Mouse (Mus musculus) embryonic facial prominence, embryonic 11.5 days (tissue): Measurements from ENCODE around the gene Poll. TPM values are rescaled to one million over a fixed set of nuclear protein-coding genes. Genes with fewer than 3 reads are reported as not detected.
"Not testable (repeated sequence)": the region's sequence is repeated elsewhere in the genome, so short reads cannot be mapped to it uniquely, and the experiment has no call there.

Experiments
- ATAC-seq: fragments of 200-750 bp; cut with Nextera tagmentation; replicated peaks from 2 replicates; pipeline ENCODE4 v1.8.0; 2017; ENCODE audit warnings: low read depth; ENCODE audit not compliant: insufficient number of reproducible peaks, low FRiP score, low TSS enrichment
- DNase-seq: peaks from one replicate; pipeline ENCODE4 v3.0.0-alpha.2; 2015; ENCODE audit warnings: low spot score
- H3K27ac ChIP-seq: fragments of 300-500 bp; sonication (generic); replicated peaks from 2 replicates; pipeline ENCODE4 v1.5.1; 2014; ENCODE audit warnings: mild to moderate bottlenecking, low read depth, low read length, control low read depth
- H3K27me3 ChIP-seq: fragments of 300-500 bp; sonication (generic); 2 replicates; pipeline ENCODE4 v1.6.1; 2014; ENCODE audit warnings: mild to moderate bottlenecking, low read length, moderate library complexity, mixed read lengths; ENCODE audit not compliant: control insufficient read depth, insufficient read depth
- H3K36me3 ChIP-seq: fragments of 300-500 bp; sonication (generic); replicated peaks from 2 replicates; pipeline ENCODE4 v1.6.1; 2014; ENCODE audit warnings: low read depth, mild to moderate bottlenecking, low read length, moderate library complexity, mixed read lengths; ENCODE audit not compliant: control insufficient read depth, insufficient read depth
- H3K4me1 ChIP-seq: fragments of 300-500 bp; sonication (generic); 2 replicates; pipeline ENCODE4 v1.6.1; 2014; ENCODE audit warnings: low read length, mixed read lengths; ENCODE audit not compliant: control insufficient read depth, insufficient read depth
- H3K4me2 ChIP-seq: fragments of 300-500 bp; sonication (generic); 2 replicates; pipeline ENCODE4 v1.6.1; 2014; ENCODE audit warnings: low read depth, mild to moderate bottlenecking, control low read depth, low read length, moderate library complexity
- H3K4me3 ChIP-seq: fragments of 300-500 bp; sonication (generic); 2 replicates; pipeline ENCODE4 v1.5.1; 2014; ENCODE audit warnings: low read depth, low read length, control low read depth
- H3K9ac ChIP-seq: fragments of 300-500 bp; sonication (generic); replicated peaks from 2 replicates; pipeline ENCODE4 v1.6.1; 2014; ENCODE audit warnings: mild to moderate bottlenecking, control low read depth, low read length
- H3K9me3 ChIP-seq: fragments of 300-500 bp; sonication (generic); replicated peaks from 2 replicates; pipeline ENCODE4 v1.6.1; 2016; ENCODE audit warnings: mild to moderate bottlenecking, low read length, inconsistent platforms, mixed read lengths; ENCODE audit not compliant: control insufficient read depth
- WGBS: fragments of 180-500 bp; shearing (Covaris S2); extraction: QIAGEN DNeasy Blood & Tissue Kit; methylation state at CpG from one replicate; pipeline ENCODE4 v1.1.7; 2014; 5-methylcytosine and 5-hydroxymethylcytosine counted together
- polyA plus RNA-seq: library from polyadenylated mRNA; unstranded; fragments of >200 nt; fragmentation: Nextera tagmentation; extraction: Ambion mirVana; gene quantifications from 2 replicates; pipeline ENCODE4 v1.2.1, GENCODE M21; 2014

Gene Poll
- polyA plus RNA-seq, 1 experiment from 2014 or later: 15.3 TPM

- Histone ChIP-seq H3K36me3 (no peaks in the 10 kb centered on the region), H3K9ac (no peak overlapping the region), H3K27ac (no peak overlapping the region), H3K9me3 (no peaks in the 10 kb centered on the region), H3K4me2 (no peak overlapping the region), H3K4me3 (no peak overlapping the region), H3K27me3 (no peaks in the 10 kb centered on the region), H3K4me1 (no peaks in the 10 kb centered on the region; the same call in 1 of the 2 replicates)
- ATAC-seq (no peak), DNase-seq (no peak)
- WGBS: 76% methylated on average over 4 of the region's 4 CpGs
Measured at GRCm38 (mm10) chr19:45549948-45550347, 10.4 kb downstream of the Poll start.

- H3K9ac ChIP-seq: no peak overlapping the region
- no peaks in the 10 kb centered on the region for H3K27me3 ChIP-seq
- DNase-seq: no peak
- H3K4me3 ChIP-seq: no peak overlapping the region
- H3K4me1 ChIP-seq: no peaks in the 10 kb centered on the region; the same call in 1 of the 2 replicates
- 79% methylated on average over 23 of the region's 23 CpGs for WGBS
- H3K9me3 ChIP-seq: no peaks in the 10 kb centered on the region
- no peaks in the 10 kb centered on the region for H3K36me3 ChIP-seq
- H3K27ac ChIP-seq: no peak overlapping the region
- no peak for ATAC-seq
- no peak overlapping the region for H3K4me2 ChIP-seq
Measured at GRCm38 (mm10) chr19:45549128-45549915, 11.0 kb downstream of the Poll start.

GRCm38 (mm10) chr19:45548196-45548595, 12.1 kb downstream of the Poll start:
- H3K27me3 ChIP-seq, DNase-seq, H3K9ac ChIP-seq, H3K4me3 ChIP-seq, H3K27ac ChIP-seq, H3K4me2 ChIP-seq, H3K36me3 ChIP-seq, H3K4me1 ChIP-seq, H3K9me3 ChIP-seq: not testable (repeated sequence)
- ATAC-seq: 0 out of 2 replicates have a peak, but pooled peaks have one; percentile 25

DNA sequence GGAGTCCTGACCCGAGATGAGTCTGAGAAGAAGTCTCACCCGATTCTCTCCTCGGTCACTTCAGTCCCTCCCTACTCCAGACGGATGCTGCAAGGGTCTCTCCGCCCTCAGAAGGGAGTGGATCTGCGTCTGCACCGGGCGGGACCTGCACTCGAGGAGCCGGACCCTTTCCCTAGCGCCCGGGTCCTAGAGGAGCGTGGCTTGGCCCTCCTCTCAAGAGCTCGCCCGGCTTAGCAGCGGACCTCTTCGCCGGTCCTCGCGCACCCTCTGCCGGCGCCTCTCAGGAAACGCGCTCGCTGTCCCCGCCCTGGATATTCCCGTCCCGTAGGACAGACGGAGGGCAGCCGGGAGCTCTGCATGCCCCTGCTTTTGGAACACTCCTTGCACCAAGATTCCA, 15.4 kb downstream of the Poll start:
- H3K4me1 ChIP-seq: peaks cover 4% of the 10 kb centered on the region
- H3K27ac ChIP-seq: no peak overlapping the region
- WGBS: under 1% methylated on average over 30 of the region's 30 CpGs
- peak; percentile 66 for ATAC-seq
- H3K4me2 ChIP-seq: peak overlapping the region; percentile 57
- peak overlapping the region; percentile 28 for H3K4me3 ChIP-seq
- H3K9ac ChIP-seq: no peak overlapping the region
- peak; percentile 91 for DNase-seq
- H3K9me3 ChIP-seq: no peaks in the 10 kb centered on the region
- no peaks in the 10 kb centered on the region for H3K36me3 ChIP-seq
- peaks cover 21% of the 10 kb centered on the region for H3K27me3 ChIP-seq

GRCm38 (mm10) chr19:45544152-45544924, 16.0 kb downstream of the Poll start:
- ATAC-seq (no peak), DNase-seq (no peak)
- H3K27me3 ChIP-seq: peaks cover 21% of the 10 kb centered on the region
- H3K9ac ChIP-seq: no peak overlapping the region
- peak overlapping the region; percentile 28 for H3K4me3 ChIP-seq
- peaks cover 4% of the 10 kb centered on the region for H3K4me1 ChIP-seq
- H3K4me2 ChIP-seq: peak overlapping the region; percentile 57
- no peaks in the 10 kb centered on the region for H3K36me3 ChIP-seq
- no peak overlapping the region for H3K27ac ChIP-seq
- WGBS: 2% methylated on average over 18 of the region's 26 CpGs
- no peaks in the 10 kb centered on the region for H3K9me3 ChIP-seq

DNA sequence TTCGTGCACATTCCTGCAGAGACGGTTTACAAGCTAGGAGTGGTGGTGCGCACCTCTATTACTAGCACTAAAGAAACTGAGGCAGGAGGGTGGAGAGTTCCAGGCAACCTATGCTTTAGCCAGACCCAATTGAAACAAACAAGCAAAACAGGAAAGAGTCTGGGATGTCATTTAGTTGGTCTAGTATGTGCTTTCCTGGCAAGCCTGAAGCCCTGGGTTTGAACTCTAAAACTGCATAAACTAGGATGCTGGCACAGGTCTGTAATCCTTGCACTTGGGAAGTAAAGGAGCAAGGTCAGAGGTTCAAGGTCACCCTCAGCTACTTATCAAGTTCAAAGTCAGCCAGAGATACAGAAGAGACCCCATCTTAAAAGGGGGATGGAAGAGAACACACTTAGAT, 18.3 kb downstream of the Poll start:
- Histone ChIP-seq H3K9ac (no peak overlapping the region; the same call in 1 of the 2 replicates), H3K4me3 (peak overlapping the region; percentile 35), H3K4me2 (peak overlapping the region; percentile 84), H3K27me3 (peaks cover 21% of the 10 kb centered on the region), H3K9me3 (no peaks in the 10 kb centered on the region), H3K36me3 (no peaks in the 10 kb centered on the region), H3K27ac (no peak overlapping the region), H3K4me1 (peaks cover 4% of the 10 kb centered on the region; the same call in 1 of the 2 replicates)
- WGBS: 20% methylated on average over 3 of the region's 3 CpGs
- DNase-seq (no peak), ATAC-seq (no peak)

DNA sequence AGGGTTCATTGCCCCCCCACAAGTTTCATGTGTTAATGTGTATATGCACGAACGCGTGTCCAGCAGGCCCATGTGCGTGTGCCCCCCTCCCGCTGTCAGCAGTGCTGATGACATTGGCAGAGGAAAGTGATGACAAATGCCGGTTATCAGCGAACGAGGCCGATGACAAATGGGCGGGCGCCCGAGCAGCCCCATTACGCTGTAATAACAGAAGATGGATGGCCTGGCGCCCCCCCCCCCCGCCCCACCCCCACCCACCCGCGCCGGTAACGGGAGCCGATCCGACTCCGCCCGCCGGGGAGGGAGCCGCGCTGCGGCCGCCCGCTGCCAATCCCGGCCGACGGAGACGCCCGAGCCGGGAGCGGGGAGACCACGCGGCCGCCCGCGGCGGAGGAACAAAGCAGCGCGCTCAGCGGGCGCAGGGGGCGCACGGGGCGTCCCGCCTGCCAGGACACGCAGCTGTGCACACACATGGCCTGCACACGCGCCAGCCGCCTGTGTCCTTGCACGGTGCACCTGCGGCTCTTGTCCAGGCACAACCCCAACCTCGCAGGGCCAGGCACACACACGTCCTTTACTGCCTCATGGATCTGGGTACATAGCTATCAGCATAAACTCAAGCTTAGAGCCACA, 18.8 kb downstream of the Poll start:
- DNase-seq: peak; percentile 77
- no peaks in the 10 kb centered on the region for H3K36me3 ChIP-seq
- peak overlapping the region; percentile 35 for H3K4me3 ChIP-seq
- ATAC-seq: 0 out of 2 replicates have a peak, but pooled peaks have one; percentile 14
- no peak overlapping the region for H3K27ac ChIP-seq
- no peaks in the 10 kb centered on the region for H3K9me3 ChIP-seq
- H3K9ac ChIP-seq: peak overlapping the region; percentile 57
- H3K4me2 ChIP-seq: peak overlapping the region; percentile 84
- H3K4me1 ChIP-seq: peaks cover 4% of the 10 kb centered on the region; the same call in 1 of the 2 replicates
- 0% methylated on average over 51 of the region's 58 CpGs for WGBS
- H3K27me3 ChIP-seq: peaks cover 21% of the 10 kb centered on the region
